Mouse (Mus musculus): ENCODE measurements at regions not wholly inside any gene's neighbourhood (a gene's known extent, or its start where the extent isn't known, plus 50 kb on each side); places are given as distances from the start of the nearest gene placed in this dataset.

GRCm38 (mm10) chr2:179000448-179001081 is 441.7 kb upstream of the Cdh4 start:
- no peak for DNase-seq (ENCODE audit: low spot score)

- no peak for DNase-seq (ENCODE audit: low spot score)
Measured at GRCm38 (mm10) chr2:179007766-179008165, 434.5 kb upstream of the Cdh4 start.

- DNase-seq (ENCODE audit: low spot score), result no peak
Measured at GRCm38 (mm10) chr2:179013891-179014593, 428.2 kb upstream of the Cdh4 start.

GRCm38 (mm10) chr2:179022675-179023194 is 419.5 kb upstream of the Cdh4 start:
- no peak for DNase-seq (ENCODE audit: low spot score)

- no peak for DNase-seq (ENCODE audit: low spot score)
Measured at GRCm38 (mm10) chr2:179024225-179024624, 418.0 kb upstream of the Cdh4 start.

GRCm38 (mm10) chr2:179033171-179033570 is 409.1 kb upstream of the Cdh4 start:
- DNase-seq (ENCODE audit: low spot score), result no peak

- DNase-seq (ENCODE audit: low spot score), result no peak
Measured at GRCm38 (mm10) chr2:179035446-179035845, 406.8 kb upstream of the Cdh4 start.

- DNase-seq (ENCODE audit: low spot score), result no peak
Measured at GRCm38 (mm10) chr2:179039697-179040096, 402.5 kb upstream of the Cdh4 start.

- DNase-seq (ENCODE audit: low spot score), result no peak
Measured at GRCm38 (mm10) chr2:179043671-179044070, 398.6 kb upstream of the Cdh4 start.

- no peak for DNase-seq (ENCODE audit: low spot score)
Measured at GRCm38 (mm10) chr2:179045361-179045760, 396.9 kb upstream of the Cdh4 start.

GRCm38 (mm10) chr2:179054441-179054840 is 387.8 kb upstream of the Cdh4 start:
- no peak for DNase-seq (ENCODE audit: low spot score)

- DNase-seq (ENCODE audit: low spot score), result no peak
Measured at GRCm38 (mm10) chr2:179064616-179065015, 377.6 kb upstream of the Cdh4 start.

GRCm38 (mm10) chr2:179069520-179069919 is 372.7 kb upstream of the Cdh4 start:
- no peak for DNase-seq (ENCODE audit: low spot score)

GRCm38 (mm10) chr2:179070346-179070745 is 371.9 kb upstream of the Cdh4 start:
- no peak for DNase-seq (ENCODE audit: low spot score)

- no peak for DNase-seq (ENCODE audit: low spot score)
Measured at GRCm38 (mm10) chr2:179080462-179081274, 361.6 kb upstream of the Cdh4 start.

GRCm38 (mm10) chr2:179086915-179087314 is 355.3 kb upstream of the Cdh4 start:
- DNase-seq (ENCODE audit: low spot score), result no peak

- no peak for DNase-seq (ENCODE audit: low spot score)
Measured at GRCm38 (mm10) chr2:179091480-179091879, 350.8 kb upstream of the Cdh4 start.

GRCm38 (mm10) chr2:179093996-179094395 is 348.2 kb upstream of the Cdh4 start:
- no peak for DNase-seq (ENCODE audit: low spot score)

GRCm38 (mm10) chr2:179095981-179096380 is 346.2 kb upstream of the Cdh4 start:
- no peak for DNase-seq (ENCODE audit: low spot score)

GRCm38 (mm10) chr2:179096861-179097260 is 345.4 kb upstream of the Cdh4 start:
- no peak for DNase-seq (ENCODE audit: low spot score)

GRCm38 (mm10) chr2:179099783-179100182 is 342.4 kb upstream of the Cdh4 start:
- no peak for DNase-seq (ENCODE audit: low spot score)

- DNase-seq (ENCODE audit: low spot score), result no peak
Measured at GRCm38 (mm10) chr2:179103114-179103513, 339.1 kb upstream of the Cdh4 start.

- no peak for DNase-seq (ENCODE audit: low spot score)
Measured at GRCm38 (mm10) chr2:179112951-179113350, 329.3 kb upstream of the Cdh4 start.
